Mouse (Mus musculus): ENCODE data around the gene Pgam5.

- TF ChIP-seq GATA1 (IDR thresholded peaks at IDR 0.05; ENCODE audit: low read length) (no peak), TAL1 (IDR thresholded peaks at IDR 0.05; ENCODE audit: low read length) (no peak)
Measured at GRCm38 (mm10) chr5:110270242-110270641, 529 bp upstream of the Pgam5 start.
